Mouse (Mus musculus): ENCODE measurements around the gene Mb.

GRCm38 (mm10) chr15:77095216-77095615, 44.7 kb upstream of the Mb start:
- TF ChIP-seq CTCF (IDR thresholded peaks at IDR 0.05; ENCODE audit: control insufficient read depth, insufficient read depth, low read length) (no peak), POLR2A (IDR thresholded peaks at IDR 0.05; ENCODE audit: borderline replicate concordance, control insufficient read depth, low read depth, low read length) (no peak)
